Mouse (Mus musculus) cortical plate, adult 2 months (tissue): ENCODE results near the gene Nod1. TPM values are rescaled to one million over a fixed set of nuclear protein-coding genes. Genes with fewer than 3 reads are reported as not detected.

ENCODE experiments used
- H3K27ac ChIP-seq: fragments of 200-500 bp; 2 replicates; pipeline ENCODE4 v1.5.1; 2012; ENCODE audit warnings: low read length, control low read depth, inconsistent platforms; ENCODE audit not compliant: insufficient read depth
- H3K4me1 ChIP-seq: fragments of 200-500 bp; 2 replicates; pipeline ENCODE4 v1.6.1; 2011; ENCODE audit warnings: low read length; ENCODE audit not compliant: control insufficient read depth, insufficient read depth
- H3K4me3 ChIP-seq: fragments of 200-500 bp; 2 replicates; pipeline ENCODE4 v1.5.1; 2011; ENCODE audit warnings: mild to moderate bottlenecking, low read length, control low read depth; ENCODE audit not compliant: insufficient read depth
- CTCF ChIP-seq: fragments of 200-500 bp; IDR thresholded peaks from 2 replicates; pipeline ENCODE4 v1.5.1; 2011; ENCODE audit warnings: mild to moderate bottlenecking, control low read depth, low read length; ENCODE audit not compliant: insufficient read depth; ENCODE audit errors: extremely low read depth
- POLR2A ChIP-seq: fragments of 200-500 bp; IDR thresholded peaks from 2 replicates; pipeline ENCODE4 v1.6.1; 2011; ENCODE audit warnings: mild to moderate bottlenecking, low read length, control low read depth; ENCODE audit not compliant: insufficient read depth; ENCODE audit errors: extremely low read depth
- polyA plus RNA-seq: library from polyadenylated mRNA; depleted of rRNA; stranded (reverse); fragments of >200 nt; gene quantifications from 2 replicates; pipeline ENCODE4 v1.2.3, GENCODE M21; 2012; rRNA removed

Gene Nod1
- 6.0 and 6.4 TPM in 2 replicates for polyA plus RNA-seq

- TF ChIP-seq POLR2A (no peak), CTCF (no peak)
- H3K27ac ChIP-seq: peak within 1 kb of the TSS; percentile 24; the same call in 1 of the 2 replicates
- H3K4me3 ChIP-seq: peak within 1 kb of the TSS; percentile 49
Measured at GRCm38 (mm10) chr6:54972111-54972928, at the start of gene Nod1. Gene Nod1 (minus strand): TSS chr6:54972612.

GRCm38 (mm10) chr6:55021806-55022205 lies 49.4 kb upstream of the Nod1 start:
- H3K4me3 ChIP-seq: no peak overlapping the region
- no peaks in the 10 kb centered on the region for H3K4me1 ChIP-seq
- TF ChIP-seq CTCF: no peak
- TF ChIP-seq POLR2A: no peak
- no peak overlapping the region for H3K27ac ChIP-seq

More at GRCm38 (mm10) chr6:54972111-54972928, at the start of gene Nod1:
- H3K4me1 ChIP-seq: no peaks in the 10 kb centered on the region

- no peak overlapping the region for H3K4me3 ChIP-seq
- no peak for TF ChIP-seq CTCF
- TF ChIP-seq POLR2A: no peak
- no peak overlapping the region for H3K27ac ChIP-seq
- H3K4me1 ChIP-seq: no peaks in the 10 kb centered on the region
Measured at GRCm38 (mm10) chr6:55018417-55018816, 46.0 kb upstream of the Nod1 start.

- Histone ChIP-seq H3K4me3 (no peak overlapping the region), H3K27ac (no peak overlapping the region), H3K4me1 (no peaks in the 10 kb centered on the region)
- TF ChIP-seq CTCF (peak; percentile 88), POLR2A (no peak)
Measured at GRCm38 (mm10) chr6:55016710-55017583, 44.5 kb upstream of the Nod1 start.

GRCm38 (mm10) chr6:55016236-55016635 lies 43.8 kb upstream of the Nod1 start:
- TF ChIP-seq POLR2A: no peak
- peak; percentile 63 for TF ChIP-seq CTCF

GRCm38 (mm10) chr6:55014184-55014583 lies 41.8 kb upstream of the Nod1 start:
- Histone ChIP-seq H3K4me1 (no peaks in the 10 kb centered on the region), H3K4me3 (no peak overlapping the region), H3K27ac (no peak overlapping the region)
- no peak for TF ChIP-seq POLR2A
- no peak for TF ChIP-seq CTCF

More at GRCm38 (mm10) chr6:55016236-55016635, 43.8 kb upstream of the Nod1 start:
- Histone ChIP-seq H3K4me3 (no peak overlapping the region), H3K4me1 (no peaks in the 10 kb centered on the region), H3K27ac (no peak overlapping the region)

- H3K4me1 ChIP-seq: no peaks in the 10 kb centered on the region
- TF ChIP-seq CTCF (no peak), POLR2A (no peak)
- H3K27ac ChIP-seq: no peak overlapping the region
- no peak overlapping the region for H3K4me3 ChIP-seq
Measured at GRCm38 (mm10) chr6:55012516-55012915, 40.1 kb upstream of the Nod1 start.

- Histone ChIP-seq H3K27ac (no peak overlapping the region), H3K4me1 (no peaks in the 10 kb centered on the region), H3K4me3 (no peak overlapping the region)
- TF ChIP-seq POLR2A (no peak), CTCF (no peak)
Measured at GRCm38 (mm10) chr6:55010330-55011091, 38.1 kb upstream of the Nod1 start.

GRCm38 (mm10) chr6:55009391-55010230 lies 37.2 kb upstream of the Nod1 start:
- Histone ChIP-seq H3K4me3 (no peak overlapping the region; the same call in 1 of the 2 replicates), H3K4me1 (no peaks in the 10 kb centered on the region), H3K27ac (peak overlapping the region; percentile 68; the same call in 1 of the 2 replicates)
- TF ChIP-seq CTCF (no peak), POLR2A (no peak)
